Mouse (Mus musculus): ENCODE results near the gene Zfp217. TPM values are rescaled to one million over a fixed set of nuclear protein-coding genes. Genes with fewer than 3 reads are reported as not detected.
A peak's percentile ranks its signal among the peaks of the same experiment; 100 is the strongest.

Zfp217 gene
- total RNA-seq, 2 experiments from 2014 or later: 4.1 TPM

GRCm38 (mm10) chr2:170069976-170070375 is 77.9 kb downstream of the Zfp217 start:
- DNase-seq (ENCODE audit: extremely low spot score in 1 of 2, low spot score in 2 of 2): no peak
- intact Hi-C loops (cut with DNase I): no loop called here

GRCm38 (mm10) chr2:170062378-170062777 is 85.5 kb downstream of the Zfp217 start:
- DNase-seq (ENCODE audit: extremely low spot score in 1 of 2, low spot score in 2 of 2): no peak
- intact Hi-C loops (cut with DNase I): no loop called here

- no peak for DNase-seq (ENCODE audit: extremely low spot score in 1 of 2, low spot score in 2 of 2)
- intact Hi-C loops (cut with DNase I): no loop called here
Measured at GRCm38 (mm10) chr2:170060066-170060465, 87.8 kb downstream of the Zfp217 start.

- DNase-seq (ENCODE audit: extremely low spot score in 1 of 2, low spot score in 2 of 2): peak in 1 of 2 experiments; percentile 9
- intact Hi-C loops (cut with DNase I): no loop called here
Measured at GRCm38 (mm10) chr2:170058774-170059173, 89.1 kb downstream of the Zfp217 start.
